Mouse (Mus musculus) brown adipose tissue, adult 24 weeks (tissue): Measurements from ENCODE around the gene Mtr. TPM values are rescaled to one million over a fixed set of nuclear protein-coding genes. Genes with fewer than 3 reads are reported as not detected.

Experiments used
- H3K27ac ChIP-seq: fragments of 200-500 bp; replicated peaks from 2 replicates; pipeline ENCODE4 v1.5.1; 2012; ENCODE audit warnings: low read depth, mild to moderate bottlenecking, low read length
- H3K4me1 ChIP-seq: fragments of 200-500 bp; 2 replicates; pipeline ENCODE4 v1.6.1; 2012; ENCODE audit warnings: low read length, mixed read lengths; ENCODE audit not compliant: control insufficient read depth, insufficient read depth, insufficient read length
- H3K4me3 ChIP-seq: fragments of 200-500 bp; 2 replicates; pipeline ENCODE4 v1.5.1; 2012; ENCODE audit warnings: low read depth, mild to moderate bottlenecking, low read length, moderate library complexity; ENCODE audit not compliant: insufficient read depth
- polyA plus RNA-seq: library from polyadenylated mRNA; stranded (reverse); fragments of >200 nt; gene quantifications from 2 replicates; pipeline ENCODE4 v1.2.4, GENCODE M21; 2012; ENCODE audit not compliant: missing spikeins, insufficient read depth, insufficient read length

The Mtr gene
- polyA plus RNA-seq, 1 experiment = 5.1 TPM

DNA sequence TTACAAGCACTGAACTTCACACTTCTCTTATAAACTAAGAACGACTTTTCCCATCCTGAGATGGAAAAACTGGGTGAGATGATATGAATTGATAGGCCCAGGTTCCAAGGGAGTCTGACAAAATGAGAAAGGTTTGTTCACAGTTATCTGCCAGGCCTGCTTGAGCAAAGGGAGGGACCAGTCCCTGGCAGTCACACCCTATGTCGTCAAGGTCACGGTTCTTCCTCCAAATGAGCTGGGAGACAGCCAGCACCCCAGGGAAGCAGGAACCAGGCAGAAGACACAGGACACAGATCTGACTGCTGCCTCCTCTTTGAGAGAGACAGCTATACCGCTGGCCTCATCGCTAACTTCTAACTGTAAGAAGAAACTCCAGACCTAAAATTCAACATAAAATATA lies 57.5 kb downstream of the Mtr start:
- H3K27ac ChIP-seq = no peak overlapping the region
- H3K4me3 ChIP-seq = no peak overlapping the region
- peaks cover 5% of the 10 kb centered on the region; the same call in 1 of the 2 replicates for H3K4me1 ChIP-seq

DNA sequence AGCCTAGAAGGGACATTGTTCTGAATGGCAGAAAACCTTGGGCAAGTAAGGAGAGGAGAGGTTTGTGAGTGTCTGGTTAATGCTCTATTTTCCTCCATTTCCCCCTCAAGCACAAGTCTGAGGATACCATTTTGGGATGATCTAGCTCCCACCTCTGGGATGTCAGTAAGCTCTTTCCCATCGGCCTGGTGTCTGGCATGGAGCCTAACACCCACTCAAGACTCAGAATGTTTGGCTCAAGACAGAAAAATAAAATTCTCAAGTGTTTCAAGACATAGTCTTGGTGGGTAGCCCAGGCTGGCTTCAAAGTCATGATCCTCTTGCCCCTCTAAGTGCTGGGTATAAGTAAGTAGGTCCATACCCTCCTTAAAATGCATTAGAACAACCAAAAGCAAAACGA lies 59.4 kb downstream of the Mtr start:
- Histone ChIP-seq H3K4me3 (no peak overlapping the region), H3K27ac (no peak overlapping the region), H3K4me1 (peaks cover 5% of the 10 kb centered on the region; the same call in 1 of the 2 replicates)

DNA sequence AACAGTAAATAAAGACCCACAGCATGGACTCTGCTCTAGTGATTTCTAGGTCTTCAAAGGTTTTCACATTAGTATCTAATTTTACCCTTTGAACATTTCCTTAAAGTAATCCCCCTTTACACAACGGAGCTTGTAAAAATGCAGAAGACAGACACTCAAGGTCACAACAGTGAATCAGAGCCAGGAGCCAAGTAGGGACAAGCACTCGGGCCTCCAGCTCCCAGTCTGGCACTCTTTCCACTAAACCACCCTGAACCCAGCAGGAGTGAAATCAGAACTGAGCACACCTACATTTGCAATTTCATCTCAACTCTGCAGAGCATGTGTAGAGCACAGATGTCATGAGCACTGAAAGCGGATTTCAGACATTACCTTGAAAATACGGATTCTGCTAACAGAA lies 61.1 kb downstream of the Mtr start:
- peak overlapping the region; percentile 70 for H3K27ac ChIP-seq
- no peak overlapping the region for H3K4me3 ChIP-seq
- peaks cover 5% of the 10 kb centered on the region; the same call in 1 of the 2 replicates for H3K4me1 ChIP-seq

DNA sequence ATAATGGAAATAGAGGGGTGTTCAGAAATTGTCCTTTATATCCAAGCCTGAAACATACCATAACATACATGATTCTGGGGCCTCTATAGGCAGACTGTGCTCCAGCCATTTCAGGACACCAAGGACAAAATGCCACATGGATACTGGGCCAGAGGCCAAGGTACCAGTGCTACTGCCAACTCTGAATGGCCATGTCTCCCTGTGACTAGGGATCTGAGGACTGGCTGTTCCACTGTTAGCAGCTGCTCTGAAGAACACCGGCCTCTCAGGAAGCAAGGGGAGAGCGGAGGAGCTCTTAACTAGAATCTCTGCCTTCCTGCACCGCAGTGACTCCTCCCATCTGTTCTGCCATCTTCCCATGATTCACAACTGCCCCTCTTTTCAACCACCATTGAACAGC lies 61.9 kb downstream of the Mtr start:
- H3K27ac ChIP-seq = peak overlapping the region; percentile 70
- no peak overlapping the region for H3K4me3 ChIP-seq
- peaks cover 5% of the 10 kb centered on the region; the same call in 1 of the 2 replicates for H3K4me1 ChIP-seq

DNA sequence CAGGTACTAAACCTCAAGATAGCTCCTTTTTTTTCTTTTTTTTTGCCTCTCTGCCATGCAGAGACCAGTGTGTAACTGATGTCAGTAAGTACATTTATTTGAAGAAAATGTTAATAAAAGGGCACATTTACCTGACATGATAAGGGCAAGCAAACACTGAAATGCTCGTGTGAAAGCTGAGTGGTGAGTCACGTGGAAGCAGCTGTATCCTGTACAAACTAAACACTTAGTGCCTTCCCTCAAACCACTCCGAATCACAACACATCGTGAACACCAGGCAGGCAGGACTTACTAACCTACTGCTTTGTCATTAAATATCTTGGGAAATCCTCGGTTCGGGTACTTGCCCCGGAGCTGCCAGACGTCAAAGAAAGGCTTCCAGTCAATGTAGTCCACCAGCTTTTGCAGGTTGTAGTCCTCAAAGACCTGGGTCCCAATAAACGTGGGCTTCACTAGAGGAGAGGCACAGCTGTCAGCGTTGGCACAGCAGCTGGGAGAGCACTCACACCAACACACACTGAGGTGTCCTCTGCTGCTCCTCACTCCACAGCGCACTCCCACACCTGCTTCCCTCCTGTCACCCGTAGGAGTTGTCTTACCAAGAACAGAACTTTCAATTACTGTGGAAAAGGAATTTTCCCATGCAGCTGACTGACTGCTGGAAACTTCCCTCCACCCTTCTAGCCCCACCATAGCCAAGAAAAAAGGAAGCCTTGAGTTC lies 62.8 kb downstream of the Mtr start:
- H3K4me3 ChIP-seq = no peak overlapping the region
- H3K27ac ChIP-seq = no peak overlapping the region
- peaks cover 5% of the 10 kb centered on the region; the same call in 1 of the 2 replicates for H3K4me1 ChIP-seq

DNA sequence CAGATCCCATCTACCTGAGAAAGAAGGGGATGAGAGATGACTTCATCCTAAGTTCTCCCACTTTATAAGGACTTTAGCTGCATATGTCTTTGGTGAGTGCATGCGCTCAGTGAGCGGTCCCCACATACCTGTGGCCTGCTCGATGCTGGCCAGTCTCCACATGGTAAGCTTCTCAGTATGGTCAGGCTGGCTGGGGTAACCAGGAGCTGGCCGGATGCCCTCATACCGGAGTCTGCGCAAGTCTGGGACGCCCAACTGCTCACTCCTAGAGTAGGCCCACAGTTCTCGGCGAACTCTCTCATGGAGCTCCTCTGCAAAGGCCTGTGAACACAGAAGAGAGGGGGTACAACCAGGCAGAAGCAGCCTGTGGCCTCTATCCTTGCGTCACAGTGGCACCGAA lies 68.7 kb downstream of the Mtr start:
- no peak overlapping the region for H3K27ac ChIP-seq
- H3K4me3 ChIP-seq = no peak overlapping the region
- H3K4me1 ChIP-seq = no peaks in the 10 kb centered on the region

DNA sequence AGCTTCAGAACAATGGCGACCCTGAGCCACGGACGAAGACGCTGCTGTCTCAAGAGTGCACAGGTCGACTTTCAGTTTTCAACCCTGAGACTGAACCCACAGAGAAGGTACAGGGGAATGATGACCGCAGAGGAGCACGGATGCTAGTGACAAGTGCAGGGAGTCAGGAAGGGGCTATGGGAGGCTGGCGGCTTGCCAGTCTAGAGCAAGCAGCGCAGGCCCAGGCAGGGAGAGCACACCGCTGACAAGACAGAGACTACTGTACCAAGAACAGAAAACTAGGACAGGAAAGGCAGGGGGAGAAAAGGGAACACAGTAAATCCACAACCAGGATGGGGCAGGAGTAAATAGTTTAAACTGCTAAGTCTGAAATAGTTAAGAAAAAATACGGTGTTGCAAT lies 69.1 kb downstream of the Mtr start:
- Histone ChIP-seq H3K4me3 (no peak overlapping the region), H3K27ac (no peak overlapping the region), H3K4me1 (no peaks in the 10 kb centered on the region)

DNA sequence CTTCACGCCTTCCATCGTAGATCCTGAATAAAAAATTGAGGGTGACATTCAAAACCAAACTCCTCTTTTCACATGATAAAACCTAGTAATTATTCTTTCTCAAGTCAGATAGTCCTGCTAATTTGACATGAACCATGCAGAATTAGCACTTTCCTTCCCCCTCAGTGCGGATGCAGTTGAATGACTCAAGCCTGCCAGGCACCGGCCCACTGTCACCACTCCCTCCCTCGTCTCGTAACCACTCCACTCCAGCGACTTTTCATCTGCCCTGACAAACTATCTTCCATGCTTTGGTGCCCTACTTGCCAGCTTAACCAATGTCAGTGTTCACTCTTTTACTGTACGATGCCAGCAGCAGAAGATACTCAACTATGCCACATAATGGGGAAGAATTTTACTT lies 78.4 kb downstream of the Mtr start:
- no peak overlapping the region for H3K4me3 ChIP-seq
- H3K4me1 ChIP-seq = no peaks in the 10 kb centered on the region
- H3K27ac ChIP-seq = no peak overlapping the region

DNA sequence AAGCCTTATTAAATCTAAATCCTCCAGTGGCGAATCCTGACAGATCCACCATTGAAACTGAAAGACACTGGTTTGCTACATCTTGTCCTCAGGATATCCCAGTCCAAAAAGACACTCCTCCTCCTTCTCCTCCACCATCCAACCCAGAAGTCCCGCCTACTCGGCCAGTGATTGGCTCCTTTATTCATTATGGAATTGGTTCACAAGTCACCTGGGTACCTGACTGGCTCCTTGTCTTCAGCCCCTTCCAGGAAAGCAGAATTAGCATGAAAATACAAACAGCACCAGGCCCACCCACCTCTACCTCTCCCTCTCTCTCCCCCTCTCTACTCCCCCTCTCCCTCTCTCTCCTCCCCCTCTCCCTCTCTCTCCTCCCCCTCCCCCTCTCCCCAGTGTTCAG lies 81.2 kb downstream of the Mtr start:
- Histone ChIP-seq H3K27ac (no peak overlapping the region), H3K4me1 (no peaks in the 10 kb centered on the region), H3K4me3 (no peak overlapping the region)

DNA sequence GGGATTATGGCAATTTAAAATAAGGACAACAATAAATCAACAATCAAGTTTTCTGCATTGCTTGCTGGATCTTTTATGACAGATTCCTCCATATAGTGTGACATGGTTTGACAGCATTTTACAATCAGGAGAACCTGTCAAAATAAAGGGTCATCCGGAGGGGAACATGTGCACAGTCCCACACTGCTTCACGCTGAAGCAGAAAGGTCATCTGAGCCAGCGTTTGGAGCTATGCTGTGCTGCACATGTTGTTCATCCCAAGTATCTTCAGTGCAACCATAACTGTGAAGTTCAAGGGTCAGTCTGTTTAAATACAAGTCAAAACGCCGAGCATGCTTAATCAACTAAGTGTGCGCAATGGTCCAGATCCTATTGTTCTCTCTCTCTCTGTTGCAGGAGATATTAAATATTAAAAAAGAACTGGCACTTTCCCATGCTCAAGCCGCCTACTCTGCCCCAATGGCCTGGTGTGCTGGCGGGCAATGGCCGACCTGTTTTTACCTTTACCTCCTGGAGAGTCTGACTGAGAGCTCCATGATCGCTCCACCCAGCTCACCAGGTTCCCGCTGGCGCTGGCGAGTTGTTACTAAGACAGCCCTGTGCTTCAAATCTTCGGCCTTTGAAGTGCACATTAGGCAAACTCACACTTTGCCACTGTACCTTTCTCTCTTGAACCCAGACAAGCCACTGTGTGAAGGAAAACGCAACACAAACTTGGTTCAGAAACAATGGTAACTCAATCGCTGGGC lies 81.8 kb downstream of the Mtr start:
- Histone ChIP-seq H3K27ac (no peak overlapping the region), H3K4me3 (no peak overlapping the region), H3K4me1 (no peaks in the 10 kb centered on the region)

DNA sequence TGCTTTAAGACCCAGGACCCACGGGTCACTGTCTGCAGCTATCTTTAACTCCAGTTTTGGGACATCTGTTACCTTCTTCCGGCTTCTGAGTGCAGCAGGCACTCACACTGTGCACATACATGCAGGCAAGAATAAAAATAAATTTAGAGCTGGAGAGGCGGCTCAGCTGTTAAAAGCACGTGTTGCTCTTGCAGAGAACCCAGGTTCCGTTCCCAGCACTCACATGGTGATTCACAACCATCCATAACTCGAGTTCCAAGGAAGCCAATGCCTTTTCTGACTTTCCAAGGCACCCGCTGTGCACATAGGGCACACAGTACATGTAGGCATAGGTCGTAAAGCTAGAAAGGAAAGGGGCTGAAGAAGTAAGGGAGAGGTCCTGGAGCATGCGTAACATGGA lies 90.6 kb downstream of the Mtr start:
- no peak overlapping the region for H3K27ac ChIP-seq
- H3K4me3 ChIP-seq = no peak overlapping the region
- H3K4me1 ChIP-seq = no peaks in the 10 kb centered on the region

DNA sequence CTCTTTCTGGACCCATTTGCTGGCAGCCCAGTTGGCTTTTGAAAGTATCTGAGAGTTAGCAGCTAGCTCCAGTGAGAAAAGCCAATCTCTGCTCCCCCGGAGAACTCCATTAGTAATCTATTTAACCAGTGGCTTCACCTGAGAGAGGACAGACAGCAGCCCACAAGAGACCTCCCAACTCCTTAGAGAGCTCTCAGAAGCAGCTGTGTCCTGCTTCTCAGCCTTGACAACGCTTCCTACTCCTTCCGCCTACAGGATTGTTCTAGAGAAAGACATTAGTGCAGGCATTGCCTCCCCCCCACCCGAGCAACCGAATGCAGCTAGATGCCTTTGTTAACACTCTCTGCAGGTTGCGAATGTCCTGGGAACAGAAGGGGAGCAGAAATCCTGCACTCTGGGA lies 91.5 kb downstream of the Mtr start:
- H3K27ac ChIP-seq = no peak overlapping the region
- no peak overlapping the region for H3K4me3 ChIP-seq
- H3K4me1 ChIP-seq = no peaks in the 10 kb centered on the region

DNA sequence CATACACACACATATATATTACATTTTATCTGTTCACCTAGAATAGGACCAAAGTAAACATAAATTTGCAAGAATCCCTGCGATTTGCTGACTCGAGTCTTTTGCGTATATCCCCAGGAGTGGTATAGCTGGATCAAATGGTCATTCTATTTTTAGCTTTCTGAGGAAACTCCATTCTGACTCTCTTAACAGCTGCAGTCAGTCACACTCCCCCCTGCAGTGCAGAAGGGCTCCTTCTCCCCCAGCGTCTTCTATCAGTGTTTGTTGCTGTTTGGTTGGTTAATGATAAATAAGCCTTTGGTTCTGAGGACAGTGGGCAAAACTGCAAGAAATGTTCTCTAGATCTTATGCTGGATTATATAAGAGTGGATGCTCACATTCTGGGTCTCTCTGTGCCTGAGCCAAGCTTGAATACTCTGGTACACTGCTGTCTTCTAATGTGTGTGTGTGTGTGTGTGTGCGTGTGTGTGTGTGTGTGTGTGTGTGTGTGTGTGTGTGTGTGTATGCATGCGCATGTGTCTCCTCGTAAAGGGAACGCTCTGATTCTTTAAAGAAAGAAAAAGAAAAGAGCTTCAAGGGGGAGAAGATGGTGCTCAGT lies 92.4 kb downstream of the Mtr start:
- Histone ChIP-seq H3K27ac (no peak overlapping the region), H3K4me3 (no peak overlapping the region), H3K4me1 (no peaks in the 10 kb centered on the region)

DNA sequence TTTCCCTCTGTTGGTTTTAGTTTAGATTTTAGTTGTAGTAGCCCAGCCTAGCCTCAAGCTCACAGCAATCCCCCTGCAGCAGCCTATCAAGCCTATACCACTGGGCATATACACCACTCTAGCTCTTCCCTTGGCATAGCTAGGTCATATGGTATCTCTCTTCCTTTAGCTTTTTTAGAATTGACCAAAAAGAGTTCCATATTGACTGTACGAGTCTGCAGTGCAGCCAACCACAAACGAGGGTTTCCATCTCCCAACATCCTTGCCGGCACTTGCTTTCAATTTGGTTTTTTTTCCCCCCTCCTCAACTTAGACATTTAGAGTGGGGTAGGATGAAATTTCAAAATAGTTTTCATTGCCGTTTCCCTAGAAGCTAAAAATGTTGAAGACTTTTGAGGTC lies 95.5 kb downstream of the Mtr start:
- Histone ChIP-seq H3K27ac (no peak overlapping the region), H3K4me3 (no peak overlapping the region), H3K4me1 (no peaks in the 10 kb centered on the region)

DNA sequence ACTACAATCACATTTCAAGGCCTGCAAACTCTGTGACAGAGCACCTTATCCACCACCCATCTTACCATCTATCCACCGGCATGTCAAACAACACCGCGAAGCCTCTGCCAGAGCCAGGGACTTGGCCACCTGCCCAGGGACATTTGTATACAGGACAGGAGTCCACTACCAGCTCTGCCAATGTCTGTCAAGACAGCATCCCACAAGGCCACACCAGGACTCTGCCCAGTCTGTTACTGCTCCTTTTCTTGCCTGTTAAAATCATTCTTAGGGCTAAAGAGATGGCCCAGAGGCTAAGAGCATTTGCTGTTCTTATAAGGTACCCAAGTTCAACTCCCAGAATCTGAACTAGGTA lies 97.8 kb downstream of the Mtr start:
- H3K27ac ChIP-seq = no peak overlapping the region
- no peak overlapping the region for H3K4me3 ChIP-seq
- H3K4me1 ChIP-seq = no peaks in the 10 kb centered on the region
